Mouse (Mus musculus): Measurements from ENCODE around the gene Aadacl3. TPM values are rescaled to one million over a fixed set of nuclear protein-coding genes. Genes with fewer than 3 reads are reported as not detected.
A peak's percentile ranks its signal among the peaks of the same experiment; 100 is the strongest.

Gene Aadacl3
- total RNA-seq (2014; fragmentation: Nextera tagmentation) (not detected in 2 replicates), total RNA-seq (2017) (0.05 TPM in 1 of 2 replicates, not detected in the other), polyA plus RNA-seq (2012) (not detected in 2 replicates)

GRCm38 (mm10) chr4:144463656-144464055 lies at the start of gene Aadacl3:
Aadacl3 (minus strand) TSS chr4:144463756.
- Histone ChIP-seq H3K4me1 (ENCODE audit: insufficient read depth, low read depth, low read length) (no peaks in the 10 kb centered on the region), H3K4me3 (ENCODE audit: low read depth, low read length) (no peak within 1 kb of the TSS), H3K36me3 (replicated peaks) (no peaks in the 10 kb centered on the region), H3K27me3 (ENCODE audit: insufficient read depth, low read length) (no peaks in the 10 kb centered on the region), H3K9me3 (replicated peaks) (peaks cover 21% of the 10 kb centered on the region)
- no peak for DNase-seq (ENCODE audit: low spot score)
- TF ChIP-seq CTCF (IDR thresholded peaks at IDR 0.05; ENCODE audit: low read depth, low read length) (no peak), GATA1 (IDR thresholded peaks at IDR 0.05; ENCODE audit: borderline replicate concordance, low read length) (no peak), GATA2 (IDR thresholded peaks at IDR 0.05; ENCODE audit: borderline replicate concordance, low read depth, low read length) (no peak), POLR2AphosphoS5 (IDR thresholded peaks at IDR 0.05; ENCODE audit: insufficient replicate concordance, low read depth, low read length) (no peak), TAL1 (conservative IDR thresholded peaks at IDR 0.05; ENCODE audit: low read depth, low read length) (no peak)
- no peak for ATAC-seq (ENCODE audit: extremely low read depth, insufficient number of reproducible peaks, low FRiP score, poor library complexity, severe bottlenecking)

GRCm38 (mm10) chr4:144506518-144506917 lies 43.0 kb upstream of the Aadacl3 start:
- Histone ChIP-seq H3K4me1 (ENCODE audit: insufficient read depth, low read depth, low read length) (no peaks in the 10 kb centered on the region), H3K36me3 (replicated peaks) (no peaks in the 10 kb centered on the region), H3K9me3 (replicated peaks) (peaks cover 4% of the 10 kb centered on the region), H3K27me3 (ENCODE audit: insufficient read depth, low read length) (no peaks in the 10 kb centered on the region), H3K4me3 (ENCODE audit: low read depth, low read length) (no peak overlapping the region)
- DNase-seq (ENCODE audit: low spot score) (no peak), ATAC-seq (ENCODE audit: extremely low read depth, insufficient number of reproducible peaks, low FRiP score, poor library complexity, severe bottlenecking) (no peak)
- TF ChIP-seq POLR2AphosphoS5 (IDR thresholded peaks at IDR 0.05; ENCODE audit: insufficient replicate concordance, low read depth, low read length) (no peak), GATA2 (IDR thresholded peaks at IDR 0.05; ENCODE audit: borderline replicate concordance, low read depth, low read length) (no peak), GATA1 (IDR thresholded peaks at IDR 0.05; ENCODE audit: borderline replicate concordance, low read length) (no peak), CTCF (IDR thresholded peaks at IDR 0.05; ENCODE audit: low read depth, low read length) (no peak), TAL1 (conservative IDR thresholded peaks at IDR 0.05; ENCODE audit: low read depth, low read length) (no peak)

- no peaks in the 10 kb centered on the region for H3K27me3 ChIP-seq (ENCODE audit: insufficient read depth, low read length)
- DNase-seq (ENCODE audit: low spot score) (no peak), ATAC-seq (ENCODE audit: extremely low read depth, insufficient number of reproducible peaks, low FRiP score, poor library complexity, severe bottlenecking) (peak; percentile 4; the same call in 1 of the 2 replicates)
- H3K36me3 ChIP-seq (replicated peaks) = no peaks in the 10 kb centered on the region
- TF ChIP-seq GATA1 (IDR thresholded peaks at IDR 0.05; ENCODE audit: borderline replicate concordance, low read length) (no peak), POLR2AphosphoS5 (IDR thresholded peaks at IDR 0.05; ENCODE audit: insufficient replicate concordance, low read depth, low read length) (no peak), TAL1 (conservative IDR thresholded peaks at IDR 0.05; ENCODE audit: low read depth, low read length) (no peak), GATA2 (IDR thresholded peaks at IDR 0.05; ENCODE audit: borderline replicate concordance, low read depth, low read length) (no peak), CTCF (IDR thresholded peaks at IDR 0.05; ENCODE audit: low read depth, low read length) (no peak)
- no peak overlapping the region for H3K4me3 ChIP-seq (ENCODE audit: low read depth, low read length)
- no peaks in the 10 kb centered on the region for H3K4me1 ChIP-seq (ENCODE audit: insufficient read depth, low read depth, low read length)
- H3K9me3 ChIP-seq (replicated peaks) = peaks cover 12% of the 10 kb centered on the region
Observed at GRCm38 (mm10) chr4:144493331-144493730, 29.8 kb upstream of the Aadacl3 start.

GRCm38 (mm10) chr4:144468091-144468490 lies 4.5 kb upstream of the Aadacl3 start:
- Histone ChIP-seq H3K36me3 (replicated peaks) (no peaks in the 10 kb centered on the region), H3K9me3 (replicated peaks) (peaks cover 21% of the 10 kb centered on the region), H3K4me1 (ENCODE audit: insufficient read depth, low read depth, low read length) (no peaks in the 10 kb centered on the region), H3K4me3 (ENCODE audit: low read depth, low read length) (no peak overlapping the region), H3K27me3 (ENCODE audit: insufficient read depth, low read length) (no peaks in the 10 kb centered on the region)
- no peak for DNase-seq (ENCODE audit: low spot score)
- TF ChIP-seq GATA2 (IDR thresholded peaks at IDR 0.05; ENCODE audit: borderline replicate concordance, low read depth, low read length) (no peak), CTCF (IDR thresholded peaks at IDR 0.05; ENCODE audit: low read depth, low read length) (no peak), GATA1 (IDR thresholded peaks at IDR 0.05; ENCODE audit: borderline replicate concordance, low read length) (no peak), TAL1 (conservative IDR thresholded peaks at IDR 0.05; ENCODE audit: low read depth, low read length) (no peak)
- no peak for ATAC-seq (ENCODE audit: extremely low read depth, insufficient number of reproducible peaks, low FRiP score, poor library complexity, severe bottlenecking)

- DNase-seq (ENCODE audit: low spot score) (no peak), ATAC-seq (ENCODE audit: extremely low read depth, insufficient number of reproducible peaks, low FRiP score, poor library complexity, severe bottlenecking) (no peak)
- TF ChIP-seq GATA2 (IDR thresholded peaks at IDR 0.05; ENCODE audit: borderline replicate concordance, low read depth, low read length) = no peak
- TF ChIP-seq TAL1 (conservative IDR thresholded peaks at IDR 0.05; ENCODE audit: low read depth, low read length) = no peak
- no peak for TF ChIP-seq GATA1 (IDR thresholded peaks at IDR 0.05; ENCODE audit: borderline replicate concordance, low read length)
- no peak for TF ChIP-seq POLR2AphosphoS5 (IDR thresholded peaks at IDR 0.05; ENCODE audit: insufficient replicate concordance, low read depth, low read length)
- TF ChIP-seq CTCF (IDR thresholded peaks at IDR 0.05; ENCODE audit: low read depth, low read length) = no peak
Observed at GRCm38 (mm10) chr4:144465206-144465605, 1.6 kb upstream of the Aadacl3 start.

GRCm38 (mm10) chr4:144453217-144453616 lies 10.3 kb downstream of the Aadacl3 start, which contains the start of gene Gm9944:
Gm9944 (minus strand) TSS chr4:144453317.
- H3K4me3 ChIP-seq (ENCODE audit: low read depth, low read length) = no peak within 1 kb of the TSS
- TF ChIP-seq GATA2 (IDR thresholded peaks at IDR 0.05; ENCODE audit: borderline replicate concordance, low read depth, low read length) (no peak), POLR2AphosphoS5 (IDR thresholded peaks at IDR 0.05; ENCODE audit: insufficient replicate concordance, low read depth, low read length) (no peak), GATA1 (IDR thresholded peaks at IDR 0.05; ENCODE audit: borderline replicate concordance, low read length) (no peak), CTCF (IDR thresholded peaks at IDR 0.05; ENCODE audit: low read depth, low read length) (no peak), TAL1 (conservative IDR thresholded peaks at IDR 0.05; ENCODE audit: low read depth, low read length) (no peak)
- DNase-seq (ENCODE audit: low spot score) (no peak), ATAC-seq (ENCODE audit: extremely low read depth, insufficient number of reproducible peaks, low FRiP score, poor library complexity, severe bottlenecking) (no peak)
- no peaks in the 10 kb centered on the region for H3K27me3 ChIP-seq (ENCODE audit: insufficient read depth, low read length)
- H3K36me3 ChIP-seq (replicated peaks) = no peaks in the 10 kb centered on the region
- H3K4me1 ChIP-seq (ENCODE audit: insufficient read depth, low read depth, low read length) = no peaks in the 10 kb centered on the region
- H3K9me3 ChIP-seq (replicated peaks) = peaks cover 15% of the 10 kb centered on the region

More at GRCm38 (mm10) chr4:144465206-144465605, 1.6 kb upstream of the Aadacl3 start:
- H3K4me3 ChIP-seq (ENCODE audit: low read depth, low read length) = no peak overlapping the region
- no peaks in the 10 kb centered on the region for H3K36me3 ChIP-seq (replicated peaks)
- H3K27me3 ChIP-seq (ENCODE audit: insufficient read depth, low read length) = no peaks in the 10 kb centered on the region
- peaks cover 16% of the 10 kb centered on the region for H3K9me3 ChIP-seq (replicated peaks)
- H3K4me1 ChIP-seq (ENCODE audit: insufficient read depth, low read depth, low read length) = no peaks in the 10 kb centered on the region
